20 mouse cellular contexts compared by ENCODE assay signal in genomic region chr11:95479458-95479857, GRCm38 (mm10). TPM values are rescaled to one million over a fixed set of nuclear protein-coding genes. Genes with fewer than 3 reads are reported as not detected.
DNase-seq lines count a peak whose midpoint lies in the region; ATAC-seq and TF ChIP-seq lines count a peak whose summit lies in the region.
"Had no signal": no experiment of that assay in that cellular context is flagged by ENCODE, and none has a peak within 500 bp of the region (broad histone marks: within the 10 kb centered on the region; RNA-seq: fewer than 3 reads in every experiment).

No protein-coding gene starts in this region.

- no peaks in the 10 kb centered on the region for H3K27me3 ChIP-seq in liver, embryonic 14.5 days (ENCODE audit: control insufficient read depth, insufficient read depth, low read length)
- H3K27me3 ChIP-seq in CH12.LX (replicated peaks), result no peaks in the 10 kb centered on the region
- H3K27me3 ChIP-seq: kidney, embryonic 15.5 days; liver, embryonic 13.5 days had no signal

- TF ChIP-seq CTCF in gastrocnemius, adult 2 months (IDR thresholded peaks at IDR 0.05), result peak; percentile 38; the same call in 1 of the 2 replicates
- 0 out of 2 replicates have a peak, but pooled peaks have one; percentile 16 for TF ChIP-seq CTCF in liver, embryonic 14.5 days (IDR thresholded peaks at IDR 0.05; ENCODE audit: low read depth)
- TF ChIP-seq CTCF in CH12.LX (conservative IDR thresholded peaks at IDR 0.05 in 1 of 2, IDR thresholded peaks at IDR 0.05 in 1 of 2; ENCODE audit: low read depth in 2 of 2, low read length in 2 of 2), result peak in 1 of 2 experiments; percentile 63; a peak in 3 of 4 replicates
- TF ChIP-seq CTCF in cortical plate, adult 2 months (IDR thresholded peaks at IDR 0.05; ENCODE audit: extremely low read depth, insufficient read depth, low read length), result peak; percentile 15; the same call in 1 of the 2 replicates

- no peak overlapping the region for H3K27ac ChIP-seq in gastrocnemius, adult 2 months
- no peak overlapping the region for H3K27ac ChIP-seq in liver, embryonic 14.5 days
- H3K27ac ChIP-seq in CH12.LX (ENCODE audit: insufficient read depth, low read depth), result no peak overlapping the region
- no peak overlapping the region for H3K27ac ChIP-seq in cortical plate, adult 2 months (ENCODE audit: insufficient read depth, low read length)
- H3K27ac ChIP-seq: kidney, embryonic 15.5 days; limb, embryonic 10.5 days; liver, embryonic 13.5 days; midbrain, embryonic 10.5 days had no signal

- ATAC-seq in liver, embryonic 14.5 days (ENCODE audit: insufficient read depth), result no peak

- H3K4me1 ChIP-seq in liver, embryonic 14.5 days (replicated peaks; ENCODE audit: control insufficient read depth in 2 of 2, insufficient read depth in 2 of 2, low read length in 1 of 2), result no peaks in the 10 kb centered on the region
- no peaks in the 10 kb centered on the region for H3K4me1 ChIP-seq in CH12.LX (ENCODE audit: control insufficient read depth in 1 of 2, insufficient read depth in 2 of 2)
- peaks cover 5% of the 10 kb centered on the region; the same call in 1 of the 2 replicates for H3K4me1 ChIP-seq in cortical plate, adult 2 months (ENCODE audit: control insufficient read depth, insufficient read depth, low read length)
- H3K4me1 ChIP-seq: kidney, embryonic 15.5 days; limb, embryonic 10.5 days; liver, embryonic 13.5 days; midbrain, embryonic 10.5 days had no signal

- H3K4me3 ChIP-seq in gastrocnemius, adult 2 months, result no peak overlapping the region
- H3K4me3 ChIP-seq in liver, embryonic 14.5 days (ENCODE audit: insufficient read depth in 1 of 2, low read depth in 2 of 2, low read length in 2 of 2), result no peak overlapping the region
- no peak overlapping the region for H3K4me3 ChIP-seq in CH12.LX (replicated peaks in 1 of 3; ENCODE audit: low read depth in 2 of 3, low read length in 2 of 3, poor library complexity in 1 of 3)
- no peak overlapping the region for H3K4me3 ChIP-seq in cortical plate, adult 2 months (ENCODE audit: insufficient read depth, low read length)
- H3K4me3 ChIP-seq: kidney, embryonic 15.5 days; limb, embryonic 10.5 days; liver, embryonic 13.5 days; midbrain, embryonic 10.5 days; myocyte had no signal

- TF ChIP-seq POLR2A in CH12.LX (IDR thresholded peaks at IDR 0.05; ENCODE audit: low read depth, low read length), result no peak
- TF ChIP-seq POLR2A in cortical plate, adult 2 months (IDR thresholded peaks at IDR 0.05; ENCODE audit: extremely low read depth, insufficient read depth, low read length), result no peak

- intact Hi-C loops in gastrocnemius, adult 2 months (cut with DNase I), result loop anchor here (5.0 kb wide), 1 partner anchor 82 kb away; no protein-coding TSS in a partner anchor

- DNase-seq in gastrocnemius, adult 2 months, result no peak
- no peak for DNase-seq in gastrocnemius, adult 18-20 months (ENCODE audit: low spot score)
- no peak for DNase-seq in liver, embryonic 14.5 days (ENCODE audit: low read depth in 3 of 3, low spot score in 3 of 3)
- DNase-seq in liver (no peak), CH12.LX (ENCODE audit: extremely low read depth) (peak; percentile 24)
- DNase-seq in cerebellum, postnatal 25 days, result no peak
- DNase-seq in frontal cortex, postnatal 36 days (ENCODE audit: low spot score in 2 of 2), result no peak
- DNase-seq: adrenal gland, postnatal 25 days; cerebellum, adult 2 months; heart, postnatal 4 days; liver, embryonic 13.5 days; lung, postnatal 36 days; right cerebral cortex, postnatal 4 days; thymus, postnatal 36 days had no signal

- no peaks in the 10 kb centered on the region; the same call in none of the 2 replicates for H3K79me2 ChIP-seq in CH12.LX (replicated peaks; ENCODE audit: control insufficient read depth, extremely low read depth, insufficient read depth, poor library complexity, severe bottlenecking)

- dilution Hi-C loops in CH12.LX (cut with MboI; ENCODE audit: extremely low pct_ligation_motif_present, extremely low pct_unique_long_range_greater_than_20kb, low sequenced_read_pairs), result no loop called here

- no peak overlapping the region for H3K4me2 ChIP-seq in liver, embryonic 14.5 days (ENCODE audit: low read depth)
- H3K4me2 ChIP-seq in CH12.LX (ENCODE audit: insufficient read depth, low read depth, poor library complexity, severe bottlenecking), result no peak overlapping the region
- H3K4me2 ChIP-seq: kidney, embryonic 15.5 days; liver, embryonic 13.5 days had no signal

- no peak for TF ChIP-seq EP300 in liver, embryonic 14.5 days (IDR thresholded peaks at IDR 0.05; ENCODE audit: low read depth)
- no peak for TF ChIP-seq EP300 in CH12.LX (IDR thresholded peaks at IDR 0.05; ENCODE audit: low read length)

- H3K9ac ChIP-seq in liver, embryonic 14.5 days (replicated peaks), result no peak overlapping the region
- no peak overlapping the region for H3K9ac ChIP-seq in CH12.LX (ENCODE audit: insufficient read depth, low read depth)
- H3K9ac ChIP-seq: kidney, embryonic 15.5 days; liver, embryonic 13.5 days had no signal

- in situ Hi-C loops in CH12.LX (cut with MboI; ENCODE audit: low pct_ligation_motif_present, low pct_unique_long_range_greater_than_20kb, low sequenced_read_pairs), result no loop called here

- peak; percentile 24 for TF ChIP-seq RAD21 in CH12.LX (IDR thresholded peaks at IDR 0.05; ENCODE audit: low read depth, low read length)

- H3K9me3 ChIP-seq in liver, embryonic 14.5 days (ENCODE audit: control insufficient read depth, low read length), result no peaks in the 10 kb centered on the region
- H3K9me3 ChIP-seq in CH12.LX (replicated peaks; ENCODE audit: low read length), result no peaks in the 10 kb centered on the region
- H3K9me3 ChIP-seq: kidney, embryonic 15.5 days; limb, embryonic 10.5 days; liver, embryonic 13.5 days; midbrain, embryonic 10.5 days had no signal

- 82% methylated on average over 4 of the region's 4 CpGs for WGBS in liver, embryonic 14.5 days (ENCODE audit: insufficient replicate concordance)

- peaks cover 18% of the 10 kb centered on the region for H3K36me3 ChIP-seq in liver, embryonic 14.5 days (replicated peaks; ENCODE audit: control insufficient read depth, insufficient read depth, low read depth)
- peaks cover 49 to 88% of the 10 kb centered on the region in 2 experiments for H3K36me3 ChIP-seq in CH12.LX (replicated peaks in 1 of 2; ENCODE audit: control insufficient read depth in 1 of 2, insufficient read depth in 1 of 2, low read length in 1 of 2)

TF ChIP-seq in CH12.LX, 34 proteins besides CTCF, POLR2A, EP300 and RAD21:
- peak; percentile 48 for TF ChIP-seq SMC3 (IDR thresholded peaks at IDR 0.05; ENCODE audit: low read depth, low read length)
- no peak for TF ChIP-seq ZC3H11A (IDR thresholded peaks at IDR 0.05; ENCODE audit: low read depth, low read length)
- TF ChIP-seq ZNF384 (IDR thresholded peaks at IDR 0.05; ENCODE audit: low read depth, low read length), result peak; percentile 27; the same call in 1 of the 2 replicates
- 0 out of 2 replicates have a peak, but pooled peaks have one; percentile 54 for TF ChIP-seq MYC (IDR thresholded peaks at IDR 0.05; ENCODE audit: low read depth, low read length)
TF ChIP-seq in CH12.LX: peak in this region for 3.

RNA-seq across cellular contexts. Expression of gene Nxph3, which starts 34.9 kb away (rescaled TPM):
- under 1 TPM; 0.20 to 0.23 TPM for total RNA-seq in gastrocnemius, adult 2 months (2021)
- under 1 TPM; 0.27 to 0.33 TPM for total RNA-seq in gastrocnemius, adult 18-20 months (2021)
- polyA plus RNA-seq in liver, embryonic 14.5 days (2012; rRNA removed), result 0.03 and 0.08 TPM in 2 replicates
- not detected in 2 replicates for polyA plus RNA-seq in liver, embryonic 14.5 days (2014; fragmentation: Nextera tagmentation; extraction: Ambion mirVana)
- total RNA-seq in CH12.LX (2012; rRNA removed) (0.17 TPM in 1 of 2 replicates, not detected in the other), CH12.LX (2014; rRNA removed) (not detected in 2 replicates)
- not detected in 2 replicates for polyA plus RNA-seq in CH12.LX (2012; ENCODE audit: insufficient read length, low read depth)
- polyA plus RNA-seq in cortical plate, adult 2 months (2012; rRNA removed), result 30.2 and 33.4 TPM in 2 replicates
- total RNA-seq: neutrophil, adult 5-6 weeks had no signal
